8 mouse cellular contexts compared by ENCODE assay signal in genomic region chr11:32533482-32534261, GRCm38 (mm10). TPM values are rescaled to one million over a fixed set of nuclear protein-coding genes. Genes with fewer than 3 reads are reported as not detected.
A peak's percentile ranks its signal among the peaks of the same experiment; 100 is the strongest.
DNase-seq lines count a peak whose midpoint lies in the region; ATAC-seq and TF ChIP-seq lines count a peak whose summit lies in the region.

No protein-coding gene starts in this region.

- no peak for TF ChIP-seq CTCF in layer of hippocampus, adult 2 months (conservative IDR thresholded peaks at IDR 0.05)

- ATAC-seq in heart, embryonic 11.5 days (replicated peaks; ENCODE audit: insufficient number of reproducible peaks, low FRiP score, low TSS enrichment) = peak; percentile 51; the same call in 1 of the 2 replicates

- H3K4me1 ChIP-seq in heart, embryonic 11.5 days (ENCODE audit: control insufficient read depth, insufficient read depth, low read length) = peaks cover 6% of the 10 kb centered on the region; the same call in 1 of the 2 replicates

- no peaks in the 10 kb centered on the region for H3K9me3 ChIP-seq in heart, embryonic 11.5 days (replicated peaks; ENCODE audit: control insufficient read depth, low read length)

- H3K27me3 ChIP-seq in heart, embryonic 11.5 days (ENCODE audit: control insufficient read depth, insufficient read depth, low read length) = no peaks in the 10 kb centered on the region

- H3K4me2 ChIP-seq in heart, embryonic 11.5 days = peak overlapping the region; percentile 100

- peak overlapping the region; percentile 85 for H3K27ac ChIP-seq in layer of hippocampus, adult 2 months
- no peak overlapping the region for H3K27ac ChIP-seq in heart, embryonic 11.5 days (ENCODE audit: low read depth, low read length)

- intact Hi-C loops in gastrocnemius, postnatal 14 days (cut with DNase I; ENCODE audit: low total_unique reads) = loop anchor here (5.0 kb wide), 1 partner anchor 54 kb away; no protein-coding TSS in a partner anchor

- DNase-seq in layer of hippocampus, adult 2 months (ENCODE audit: low spot score in 2 of 2) = no peak
- no peak for DNase-seq in layer of hippocampus, adult 8-10 months (ENCODE audit: low spot score in 2 of 2)
- DNase-seq in c-Kit-positive CD71-positive TER-119-positive erythroid progenitor cells, embryonic 14.5 days (ENCODE audit: low spot score) = peak; percentile 65
- DNase-seq in kidney, postnatal 14 days = peak; percentile 53
- DNase-seq in lung, postnatal 14 days = peak; percentile 63
- DNase-seq in retina, postnatal 1 day = peak; percentile 53
- DNase-seq in gastrocnemius, postnatal 14 days = no peak

- no peaks in the 10 kb centered on the region; the same call in 1 of the 2 replicates for H3K36me3 ChIP-seq in heart, embryonic 11.5 days (ENCODE audit: control insufficient read depth, insufficient read depth, low read length)

- H3K9ac ChIP-seq in heart, embryonic 11.5 days (ENCODE audit: low read depth, low read length) = peak overlapping the region; percentile 77

- peak overlapping the region; percentile 92 for H3K4me3 ChIP-seq in layer of hippocampus, adult 2 months
- H3K4me3 ChIP-seq in heart, embryonic 11.5 days (ENCODE audit: low read depth, low read length) = peak overlapping the region; percentile 69

- WGBS in heart, embryonic 11.5 days (ENCODE audit: insufficient replicate concordance) = 1% methylated on average over 24 of the region's 24 CpGs

RNA-seq across cellular contexts. Expression of gene Stk10, which starts 0.6 kb away (rescaled TPM):
- 1 to 10 TPM; 7.3 to 9.0 TPM for total RNA-seq in layer of hippocampus, adult 2 months (2021)
- total RNA-seq in layer of hippocampus, adult 8-10 months (2022) = 10 to 100 TPM in 2 of 4 experiments, 1 to 10 TPM in 2; 9.3 to 15.3 (median 12.2) TPM
- 1.6 TPM in 2 replicates for polyA plus RNA-seq in heart, embryonic 11.5 days (2014; fragmentation: Nextera tagmentation; extraction: Ambion mirVana)
- total RNA-seq in gastrocnemius, postnatal 14 days (2021) = 1 to 10 TPM; 4.9 to 6.9 TPM

RNA-seq across cellular contexts. Expression of gene Efcab9, which starts 1.8 kb away (rescaled TPM):
- 1 to 10 TPM; 2.7 to 2.9 TPM for total RNA-seq in layer of hippocampus, adult 2 months (2021)
- 1 to 10 TPM in 3 of 4 experiments, under 1 TPM in 1; 0.54 to 2.2 (median 1.5) TPM for total RNA-seq in layer of hippocampus, adult 8-10 months (2022)
- polyA plus RNA-seq in heart, embryonic 11.5 days (2014; fragmentation: Nextera tagmentation; extraction: Ambion mirVana) = 0.27 and 0.59 TPM in 2 replicates
- under 1 TPM; 0.47 to 0.70 TPM for total RNA-seq in gastrocnemius, postnatal 14 days (2021)

Comparison
In these comparisons a context has a peak if more than half of its experiments do, and no peak if none do; other contexts are left out.
1. DNase-seq: peak in c-Kit-positive CD71-positive TER-119-positive erythroid progenitor cells, embryonic 14.5 days (single experiment), kidney, postnatal 14 days (single experiment), lung, postnatal 14 days (single experiment) and retina, postnatal 1 day (single experiment); none in layer of hippocampus, adult 2 months (0 of 2), layer of hippocampus, adult 8-10 months (0 of 2) and gastrocnemius, postnatal 14 days (single experiment).